Comparison of ENCODE assay signal across 26 mouse cellular contexts in the genomic region with DNA sequence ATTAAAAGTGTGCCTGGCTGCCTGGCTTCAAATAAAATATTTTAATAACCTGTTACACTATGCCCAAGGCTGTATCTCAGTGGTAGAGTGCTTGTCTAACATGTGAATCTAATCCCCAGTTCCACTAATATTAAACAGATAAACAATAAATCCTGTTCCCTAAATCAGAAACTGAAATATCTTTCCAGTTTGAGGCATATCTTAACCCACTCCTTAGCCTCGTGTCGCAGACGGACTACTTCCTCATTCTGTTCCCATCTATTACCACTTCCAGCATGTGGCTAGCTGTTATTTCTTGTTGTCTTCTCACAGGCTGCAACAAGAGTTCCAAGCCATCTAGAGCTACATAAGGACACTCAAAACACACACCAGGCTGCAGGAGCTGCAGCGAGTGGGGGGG. TPM values are rescaled to one million over a fixed set of nuclear protein-coding genes. Genes with fewer than 3 reads are reported as not detected.
DNase-seq lines count a peak whose midpoint lies in the region; TF ChIP-seq lines count a peak whose summit lies in the region.
"Had no signal": no experiment of that assay in that cellular context is flagged by ENCODE, and none has a peak within 500 bp of the region (broad histone marks: within the 10 kb centered on the region; RNA-seq: fewer than 3 reads in every experiment).

No protein-coding gene starts in this region.

- no peak for TF ChIP-seq POLR2A in bone marrow macrophage, adult 2 months (IDR thresholded peaks at IDR 0.05; ENCODE audit: borderline replicate concordance, low read depth, low read length)

- H3K27me3 ChIP-seq in megakaryocyte, embryonic 14.5 days (replicated peaks) = peaks cover 5% of the 10 kb centered on the region
- no peaks in the 10 kb centered on the region for H3K27me3 ChIP-seq in hindbrain, embryonic 10.5 days (ENCODE audit: insufficient read depth, poor library complexity, severe bottlenecking)
- H3K27me3 ChIP-seq: forebrain, embryonic 15.5 days; heart, embryonic 13.5 days; neural tube, embryonic 13.5 days; stomach, embryonic 15.5 days had no signal

- H3K9me3 ChIP-seq in megakaryocyte, embryonic 14.5 days = no peaks in the 10 kb centered on the region
- H3K9me3 ChIP-seq in hindbrain, embryonic 10.5 days = no peaks in the 10 kb centered on the region
- H3K9me3 ChIP-seq: forebrain, embryonic 15.5 days; heart, embryonic 13.5 days; limb, embryonic 10.5 days; neural tube, embryonic 13.5 days; stomach, embryonic 15.5 days had no signal

- DNase-seq in heart, adult 11 months = peak; percentile 93
- no peak for DNase-seq in heart, postnatal 25 days (ENCODE audit: low spot score)
- DNase-seq in 416B (ENCODE audit: low read depth) = peak; percentile 76
- no peak for DNase-seq in gastrocnemius, adult 2 months
- DNase-seq in left cerebral cortex, adult 18-20 months (ENCODE audit: low spot score in 2 of 2) = no peak
- no peak for DNase-seq in hindbrain, embryonic 10.5 days (ENCODE audit: low spot score)
- DNase-seq: adrenal gland, postnatal 10 days; cerebellum, adult 2 months; cerebellum, postnatal 36 days; gastrocnemius, postnatal 10 days; heart, adult 2 months; heart, postnatal 14 days; kidney, adult 8-10 months; kidney, postnatal 10 days; lung, adult 2 months; midbrain, embryonic 14.5 days; thymus, postnatal 36 days had no signal

- 82% methylated on average over 4 of the region's 4 CpGs for WGBS in hindbrain, embryonic 10.5 days

- peak overlapping the region; percentile 95 for H3K27ac ChIP-seq in bone marrow macrophage, adult 2 months (ENCODE audit: insufficient read depth, low read depth, low read length)
- no peak overlapping the region for H3K27ac ChIP-seq in gastrocnemius, adult 2 months
- no peak overlapping the region for H3K27ac ChIP-seq in hindbrain, embryonic 10.5 days
- H3K27ac ChIP-seq: forebrain, embryonic 15.5 days; heart, adult 2 months; heart, embryonic 13.5 days; hindbrain, embryonic 14.5 days; limb, embryonic 10.5 days; neural tube, embryonic 13.5 days; stomach, embryonic 15.5 days had no signal

- TF ChIP-seq CTCF in bone marrow macrophage, adult 2 months (IDR thresholded peaks at IDR 0.05; ENCODE audit: low read depth, low read length) = no peak
- no peak for TF ChIP-seq CTCF in gastrocnemius, adult 2 months (IDR thresholded peaks at IDR 0.05)

- peaks cover 67% of the 10 kb centered on the region for H3K4me1 ChIP-seq in bone marrow macrophage, adult 2 months (ENCODE audit: control insufficient read depth, insufficient read depth, low read length)
- H3K4me1 ChIP-seq in megakaryocyte, embryonic 14.5 days = peaks cover 31% of the 10 kb centered on the region
- H3K4me1 ChIP-seq in hindbrain, embryonic 10.5 days (replicated peaks) = peaks cover 20% of the 10 kb centered on the region

- intact Hi-C loops in heart, postnatal 25 days (cut with DNase I) = loop anchor here (5.0 kb wide), 1 partner anchor 115 kb away; no protein-coding TSS in a partner anchor
- intact Hi-C loops in gastrocnemius, adult 2 months (cut with DNase I) = loop anchor here (2.0 to 5.0 kb wide), 2 partner anchors 117 to 290 kb away; no protein-coding TSS in a partner anchor

- H3K4me3 ChIP-seq in bone marrow macrophage, adult 2 months (ENCODE audit: insufficient read depth, low read length) = no peak overlapping the region
- H3K4me3 ChIP-seq in megakaryocyte, embryonic 14.5 days (replicated peaks) = peak overlapping the region; percentile 50
- H3K4me3 ChIP-seq in gastrocnemius, adult 2 months = no peak overlapping the region
- H3K4me3 ChIP-seq in hindbrain, embryonic 10.5 days = no peak overlapping the region
- H3K4me3 ChIP-seq: forebrain, embryonic 15.5 days; heart, adult 2 months; heart, embryonic 13.5 days; limb, embryonic 10.5 days; myocyte; neural tube, embryonic 13.5 days; stomach, embryonic 15.5 days had no signal

- no peaks in the 10 kb centered on the region for H3K36me3 ChIP-seq in megakaryocyte, embryonic 14.5 days (replicated peaks; ENCODE audit: low read length)
- H3K36me3 ChIP-seq in hindbrain, embryonic 10.5 days = no peaks in the 10 kb centered on the region
- H3K36me3 ChIP-seq: forebrain, embryonic 15.5 days; heart, embryonic 13.5 days; limb, embryonic 10.5 days; neural tube, embryonic 13.5 days; stomach, embryonic 15.5 days had no signal

RNA-seq across cellular contexts. Expression of a gene that starts 18.4 kb away (rescaled TPM):
- total RNA-seq in heart, postnatal 25 days (2021) = 1 to 10 TPM; 6.3 to 7.4 TPM
- 146 and 159 TPM in 2 replicates for polyA plus RNA-seq in bone marrow macrophage, adult 2 months (2012; ENCODE audit: insufficient read depth, insufficient read length, missing spikeins)
- 23.6 and 70.8 TPM in 2 replicates for polyA plus RNA-seq in megakaryocyte, embryonic 14.5 days (2012; ENCODE audit: insufficient read depth, low replicate concordance)
- total RNA-seq in gastrocnemius, adult 2 months (2021) = 1 to 10 TPM; 2.1 to 2.7 TPM
- 10 to 100 TPM; 31.2 to 37.3 TPM for total RNA-seq in left cerebral cortex, adult 18-20 months (2021)
- polyA plus RNA-seq in hindbrain, embryonic 10.5 days (2016; fragmentation: Nextera tagmentation; extraction: Ambion mirVana) = 124 and 150 TPM in 2 replicates

Comparison
In these comparisons a context has a peak if more than half of its experiments do, and no peak if none do; other contexts are left out.
1. DNase-seq: peak in heart, adult 11 months (single experiment) and 416B (single experiment); none in heart, postnatal 25 days (single experiment), gastrocnemius, adult 2 months (single experiment), left cerebral cortex, adult 18-20 months (0 of 2) and hindbrain, embryonic 10.5 days (single experiment).